Mouse (Mus musculus) forebrain, postnatal 0 days (tissue): ENCODE data around the gene Pdzd7. TPM values are rescaled to one million over a fixed set of nuclear protein-coding genes. Genes with fewer than 3 reads are reported as not detected.

ENCODE experiments used
- ATAC-seq: fragments of 200-750 bp; cut with Nextera tagmentation; 2 replicates; pipeline ENCODE4 v1.8.0; 2017; ENCODE audit warnings: mild to moderate bottlenecking, moderate library complexity
- DNase-seq: peaks from one replicate; pipeline ENCODE4 v3.0.0-alpha.2; 2015
- H3K27ac ChIP-seq: fragments of 300-500 bp; sonication (generic); 2 replicates; pipeline ENCODE4 v1.5.1; 2014; ENCODE audit warnings: low read depth, mild to moderate bottlenecking, antibody characterized with exemption, low read length, moderate library complexity, mixed read lengths
- H3K27me3 ChIP-seq: fragments of 300-500 bp; sonication (generic); 2 replicates; pipeline ENCODE4 v1.6.1; 2014; ENCODE audit warnings: mild to moderate bottlenecking, low read length, mixed read lengths; ENCODE audit not compliant: insufficient read depth
- H3K36me3 ChIP-seq: fragments of 300-500 bp; sonication (generic); 2 replicates; pipeline ENCODE4 v1.6.1; 2014; ENCODE audit warnings: mild to moderate bottlenecking, moderate library complexity; ENCODE audit not compliant: insufficient read depth
- H3K4me1 ChIP-seq: fragments of 300-500 bp; sonication (generic); 2 replicates; pipeline ENCODE4 v1.6.1; 2014; ENCODE audit warnings: antibody characterized with exemption; ENCODE audit not compliant: insufficient read depth
- H3K4me2 ChIP-seq: fragments of 300-500 bp; sonication (generic); 2 replicates; pipeline ENCODE4 v1.6.1; 2014; ENCODE audit warnings: low read depth, mild to moderate bottlenecking, moderate library complexity
- H3K4me3 ChIP-seq: fragments of 300-500 bp; sonication (generic); 2 replicates; pipeline ENCODE4 v1.5.1; 2014; ENCODE audit warnings: low read depth, low read length, mixed read lengths
- H3K9ac ChIP-seq: fragments of 300-500 bp; sonication (generic); 2 replicates; pipeline ENCODE4 v1.6.1; 2014; ENCODE audit warnings: mild to moderate bottlenecking
- H3K9me3 ChIP-seq: fragments of 300-500 bp; sonication (generic); 2 replicates; pipeline ENCODE4 v1.6.1; 2016; ENCODE audit warnings: low read length
- CTCF ChIP-seq: sonication (generic); IDR thresholded peaks from 2 replicates; pipeline ENCODE4 v1.5.1; 2016; ENCODE audit warnings: antibody characterized with exemption, control low read depth, low read depth
- WGBS: fragments of 180-500 bp; shearing (Covaris S2); extraction: QIAGEN DNeasy Blood & Tissue Kit; methylation state at CpG from one replicate; pipeline ENCODE4 v1.1.7; 2014; 5-methylcytosine and 5-hydroxymethylcytosine counted together
- polyA plus RNA-seq: library from polyadenylated mRNA; unstranded; fragments of >200 nt; fragmentation: Nextera tagmentation; extraction: Ambion mirVana; gene quantifications from 2 replicates; pipeline ENCODE4 v1.2.1, GENCODE M21; 2015
- total RNA-seq: library from RNA; depleted of rRNA; stranded (reverse); fragments of >200 nt; gene quantifications from 2 replicates; pipeline ENCODE4 v1.2.3, GENCODE M21; 2014

Pdzd7 gene
- total and polyA plus RNA-seq, 2 experiments from 2014 or later: 1.9 to 6.4 TPM

- Histone ChIP-seq H3K27ac (no peak overlapping the region), H3K4me1 (0 out of 2 replicates have a peak, but pooled peaks cover 5% of the 10 kb centered on the region), H3K9ac (no peak overlapping the region), H3K4me2 (no peak overlapping the region), H3K36me3 (peaks cover 29% of the 10 kb centered on the region), H3K9me3 (no peaks in the 10 kb centered on the region), H3K4me3 (no peak overlapping the region), H3K27me3 (no peaks in the 10 kb centered on the region)
- TF ChIP-seq CTCF: no peak
- WGBS: 93% methylated on average over 37 of the region's 37 CpGs
- DNase-seq (no peak), ATAC-seq (no peak)
Measured at GRCm38 (mm10) chr19:45025937-45026568, 19.5 kb downstream of the Pdzd7 start.

- H3K4me3 ChIP-seq: no peak overlapping the region
- no peak for ATAC-seq
- H3K4me1 ChIP-seq: no peaks in the 10 kb centered on the region
- H3K36me3 ChIP-seq: peaks cover 29% of the 10 kb centered on the region
- no peaks in the 10 kb centered on the region for H3K9me3 ChIP-seq
- H3K9ac ChIP-seq: no peak overlapping the region
- no peak for TF ChIP-seq CTCF
- H3K27me3 ChIP-seq: no peaks in the 10 kb centered on the region
- no peak for DNase-seq
- 91% methylated on average over 20 of the region's 20 CpGs for WGBS
- H3K4me2 ChIP-seq: no peak overlapping the region
- H3K27ac ChIP-seq: no peak overlapping the region
Measured at GRCm38 (mm10) chr19:45024775-45025174, 20.7 kb downstream of the Pdzd7 start.

GRCm38 (mm10) chr19:45023993-45024392, 21.5 kb downstream of the Pdzd7 start:
- Histone ChIP-seq H3K4me3 (no peak overlapping the region), H3K9me3 (no peaks in the 10 kb centered on the region), H3K27me3 (no peaks in the 10 kb centered on the region), H3K4me1 (no peaks in the 10 kb centered on the region), H3K9ac (no peak overlapping the region), H3K27ac (no peak overlapping the region), H3K4me2 (no peak overlapping the region), H3K36me3 (peaks cover 29% of the 10 kb centered on the region)
- DNase-seq (no peak), ATAC-seq (no peak)
- TF ChIP-seq CTCF: no peak
- 89% methylated on average over 11 of the region's 11 CpGs for WGBS

GRCm38 (mm10) chr19:45021362-45021761, 24.2 kb downstream of the Pdzd7 start:
- H3K27ac ChIP-seq: no peak overlapping the region
- no peaks in the 10 kb centered on the region for H3K27me3 ChIP-seq
- DNase-seq (no peak), ATAC-seq (no peak)
- no peaks in the 10 kb centered on the region for H3K9me3 ChIP-seq
- H3K9ac ChIP-seq: no peak overlapping the region
- peaks cover 7% of the 10 kb centered on the region for H3K4me1 ChIP-seq
- H3K4me3 ChIP-seq: no peak overlapping the region
- no peak overlapping the region for H3K4me2 ChIP-seq
- peaks cover 17% of the 10 kb centered on the region for H3K36me3 ChIP-seq
- TF ChIP-seq CTCF: no peak
- WGBS: 93% methylated on average over 15 of the region's 15 CpGs

- ATAC-seq: no peak
- Histone ChIP-seq H3K4me2 (no peak overlapping the region), H3K4me1 (peaks cover 17% of the 10 kb centered on the region), H3K4me3 (no peak overlapping the region), H3K9me3 (no peaks in the 10 kb centered on the region), H3K27me3 (no peaks in the 10 kb centered on the region), H3K27ac (no peak overlapping the region), H3K9ac (no peak overlapping the region), H3K36me3 (peaks cover 9% of the 10 kb centered on the region; the same call in 1 of the 2 replicates)
- DNase-seq: no peak
- 68% methylated on average over 6 of the region's 6 CpGs for WGBS
- no peak for TF ChIP-seq CTCF
Measured at GRCm38 (mm10) chr19:45020348-45020747, 25.2 kb downstream of the Pdzd7 start.

GRCm38 (mm10) chr19:45018351-45018831, 27.1 kb downstream of the Pdzd7 start:
- Histone ChIP-seq H3K4me3 (peak overlapping the region; percentile 76), H3K27me3 (peaks cover 4% of the 10 kb centered on the region; the same call in 1 of the 2 replicates), H3K9me3 (no peaks in the 10 kb centered on the region), H3K27ac (peak overlapping the region; percentile 84), H3K4me1 (peaks cover 22% of the 10 kb centered on the region), H3K36me3 (no peaks in the 10 kb centered on the region), H3K9ac (peak overlapping the region; percentile 59), H3K4me2 (peak overlapping the region; percentile 64)
- TF ChIP-seq CTCF: no peak
- ATAC-seq: no peak
- WGBS: 3% methylated on average over 12 of the region's 13 CpGs
- DNase-seq: peak; percentile 35

GRCm38 (mm10) chr19:45017909-45018308, 27.6 kb downstream of the Pdzd7 start:
- no peak for TF ChIP-seq CTCF
- Histone ChIP-seq H3K27ac (peak overlapping the region; percentile 84), H3K9me3 (no peaks in the 10 kb centered on the region), H3K4me3 (peak overlapping the region; percentile 76), H3K36me3 (no peaks in the 10 kb centered on the region; the same call in 1 of the 2 replicates), H3K27me3 (peaks cover 4% of the 10 kb centered on the region; the same call in 1 of the 2 replicates), H3K9ac (peak overlapping the region; percentile 59), H3K4me1 (peaks cover 22% of the 10 kb centered on the region), H3K4me2 (peak overlapping the region; percentile 64)
- 4% methylated on average over 47 of the region's 48 CpGs for WGBS
- ATAC-seq (peak; percentile 68), DNase-seq (peak; percentile 84)
